Mouse (Mus musculus) liver, postnatal 0 days (tissue): ENCODE results near the gene Suz12.

Source experiments
- CTCF ChIP-seq: sonication (generic); IDR thresholded peaks from 2 replicates; pipeline ENCODE4 v1.5.1; 2016; ENCODE audit warnings: antibody characterized with exemption, low read depth
- EP300 ChIP-seq: IDR thresholded peaks from 2 replicates; pipeline ENCODE4 v1.6.1; 2016; ENCODE audit warnings: antibody characterized with exemption, low read depth, mild to moderate bottlenecking

GRCm38 (mm10) chr11:79961346-79962124 lies 31.4 kb upstream of the Suz12 start:
- TF ChIP-seq CTCF (no peak), EP300 (no peak)
